Comparison of ENCODE assay signal across 13 mouse cellular contexts in the genomic region with DNA sequence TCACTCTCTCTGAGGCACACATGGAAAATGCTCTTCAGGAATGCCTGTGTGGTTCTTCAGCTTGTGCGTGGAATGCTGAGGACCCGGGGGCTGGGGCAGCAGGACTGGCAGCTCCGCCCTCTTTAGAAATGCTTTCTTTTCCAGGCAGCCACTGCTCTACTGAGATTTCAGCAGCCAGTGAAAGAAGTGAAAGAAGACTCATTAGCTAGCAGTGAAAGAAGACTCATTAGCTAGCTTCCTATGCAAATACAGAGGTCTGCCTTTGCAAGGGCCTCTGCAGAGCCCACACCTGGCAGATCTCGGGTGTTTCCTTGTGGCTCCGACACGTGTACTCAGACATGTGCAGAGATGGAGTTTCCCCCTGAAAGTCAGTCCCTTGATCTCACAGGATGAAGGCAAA.
DNase-seq lines count a peak whose midpoint lies in the region; ATAC-seq and TF ChIP-seq lines count a peak whose summit lies in the region.
"Had no signal": no experiment of that assay in that cellular context is flagged by ENCODE, and none has a peak within 500 bp of the region (broad histone marks: within the 10 kb centered on the region; RNA-seq: fewer than 3 reads in every experiment).

No protein-coding gene starts in this region.

- 14% methylated on average over 6 of the region's 6 CpGs for WGBS in spleen, adult 2 months
- 34% methylated on average over 6 of the region's 6 CpGs for WGBS in forebrain, embryonic 10.5 days
- WGBS in limb, embryonic 12.5 days = 37% methylated on average over 6 of the region's 6 CpGs
- 17% methylated on average over 6 of the region's 6 CpGs for WGBS in olfactory bulb, adult 2 months

- no peak overlapping the region for H3K4me2 ChIP-seq in limb, embryonic 12.5 days
- H3K4me2 ChIP-seq: liver, embryonic 11.5 days had no signal

- no peaks in the 10 kb centered on the region for H3K9me3 ChIP-seq in forebrain, embryonic 10.5 days
- no peaks in the 10 kb centered on the region for H3K9me3 ChIP-seq in limb, embryonic 12.5 days

- H3K4me3 ChIP-seq in spleen, adult 2 months (ENCODE audit: extremely low read depth, insufficient read depth, insufficient read length) = peak overlapping the region; percentile 24; the same call in 1 of the 2 replicates
- H3K4me3 ChIP-seq in forebrain, embryonic 10.5 days = peak overlapping the region; percentile 17; the same call in 1 of the 2 replicates
- no peak overlapping the region for H3K4me3 ChIP-seq in limb, embryonic 12.5 days (replicated peaks)
- no peak overlapping the region for H3K4me3 ChIP-seq in olfactory bulb, adult 2 months (ENCODE audit: insufficient read depth, low read depth, low read length)
- H3K4me3 ChIP-seq: erythroblast, embryonic 14.5 days; myocyte had no signal

- H3K27me3 ChIP-seq in spleen, adult 2 months (ENCODE audit: control insufficient read depth, insufficient read depth, low read length) = no peaks in the 10 kb centered on the region; the same call in 1 of the 2 replicates
- no peaks in the 10 kb centered on the region for H3K27me3 ChIP-seq in forebrain, embryonic 10.5 days (ENCODE audit: poor library complexity, severe bottlenecking)
- no peaks in the 10 kb centered on the region for H3K27me3 ChIP-seq in limb, embryonic 12.5 days

- peak overlapping the region; percentile 57 for H3K27ac ChIP-seq in spleen, adult 2 months (ENCODE audit: insufficient read depth, low read length)
- peak overlapping the region; percentile 80 for H3K27ac ChIP-seq in forebrain, embryonic 10.5 days
- 0 out of 2 replicates have a peak overlapping the region, but pooled peaks have one; percentile 45 for H3K27ac ChIP-seq in limb, embryonic 12.5 days
- H3K27ac ChIP-seq in olfactory bulb, adult 2 months (ENCODE audit: insufficient read depth, low read depth, low read length) = peak overlapping the region; percentile 62
- H3K27ac ChIP-seq: kidney, postnatal 0 days had no signal

- TF ChIP-seq POLR2A in spleen, adult 2 months (IDR thresholded peaks at IDR 0.05; ENCODE audit: low read depth, low read length) = no peak
- no peak for TF ChIP-seq POLR2A in olfactory bulb, adult 2 months (IDR thresholded peaks at IDR 0.05; ENCODE audit: insufficient read depth, low read depth, low read length)

- DNase-seq in spleen, adult 2 months (ENCODE audit: low read depth in 1 of 2, low spot score in 2 of 2) = peak; percentile 35 to 43
- DNase-seq in spleen, postnatal 14 days (ENCODE audit: low spot score in 2 of 2) = no peak
- DNase-seq in forebrain, embryonic 10.5 days (ENCODE audit: extremely low spot score, low spot score) = no peak
- DNase-seq in left cerebral cortex, postnatal 14 days (ENCODE audit: low spot score in 2 of 2) = no peak
- no peak for DNase-seq in adrenal gland, adult 18-20 months (ENCODE audit: low spot score in 2 of 2)
- DNase-seq in adrenal gland, postnatal 14 days = no peak
- DNase-seq: cerebellum, adult 11-12 months had no signal

- H3K9ac ChIP-seq in limb, embryonic 12.5 days (replicated peaks) = no peak overlapping the region

- ATAC-seq in limb, embryonic 12.5 days (ENCODE audit: insufficient number of reproducible peaks, insufficient read depth, low FRiP score, low TSS enrichment, low read depth) = no peak; the same call in 1 of the 2 replicates

- intact Hi-C loops in left cerebral cortex, postnatal 14 days (cut with DNase I) = no loop called here

- H3K4me1 ChIP-seq in spleen, adult 2 months (ENCODE audit: control insufficient read depth, insufficient read depth, insufficient read length) = peaks cover 8% of the 10 kb centered on the region; the same call in 1 of the 2 replicates
- H3K4me1 ChIP-seq in forebrain, embryonic 10.5 days = peaks cover 17% of the 10 kb centered on the region
- H3K4me1 ChIP-seq in limb, embryonic 12.5 days (replicated peaks) = peaks cover 14% of the 10 kb centered on the region
- peaks cover 20% of the 10 kb centered on the region for H3K4me1 ChIP-seq in olfactory bulb, adult 2 months (ENCODE audit: control insufficient read depth, insufficient read depth, low read length)

- no peak for TF ChIP-seq CTCF in spleen, adult 2 months (IDR thresholded peaks at IDR 0.05; ENCODE audit: extremely low read depth, insufficient read depth, insufficient read length, insufficient replicate concordance)
- no peak for TF ChIP-seq CTCF in olfactory bulb, adult 2 months (IDR thresholded peaks at IDR 0.05; ENCODE audit: insufficient read depth, low read depth, low read length)

- H3K36me3 ChIP-seq in spleen, adult 2 months (ENCODE audit: control insufficient read depth, insufficient read depth, low read length) = no peaks in the 10 kb centered on the region
- no peaks in the 10 kb centered on the region for H3K36me3 ChIP-seq in forebrain, embryonic 10.5 days (replicated peaks)
- no peaks in the 10 kb centered on the region for H3K36me3 ChIP-seq in limb, embryonic 12.5 days

Comparison
In these comparisons a context has a peak if more than half of its experiments do, and no peak if none do; other contexts are left out.
1. DNase-seq: peak in spleen, adult 2 months (2 of 2); none in spleen, postnatal 14 days (0 of 2), forebrain, embryonic 10.5 days (single experiment), left cerebral cortex, postnatal 14 days (0 of 2), adrenal gland, adult 18-20 months (0 of 2) and adrenal gland, postnatal 14 days (single experiment).
2. H3K4me3 ChIP-seq: peak in spleen, adult 2 months (single experiment) and forebrain, embryonic 10.5 days (single experiment); none in limb, embryonic 12.5 days (single experiment) and olfactory bulb, adult 2 months (single experiment).
3. Peak in every context shown above with its lines, with median percentiles within 50 percentile points of each other: H3K27ac ChIP-seq.